Mouse (Mus musculus) erythroblast, embryonic 14.5 days (primary cell): ENCODE data around the gene Olfr449.

ENCODE experiments used
- GATA1 ChIP-seq: IDR thresholded peaks from 2 replicates; pipeline ENCODE4 v1.6.1; 2012; ENCODE audit warnings: low read length, inconsistent platforms, mixed read lengths
- TAL1 ChIP-seq: IDR thresholded peaks from 3 replicates; pipeline ENCODE4 v1.6.1; 2012; ENCODE audit warnings: low read length, inconsistent platforms, mixed read lengths

GRCm38 (mm10) chr6:42876323-42876722 lies 42.1 kb downstream of the Olfr449 start:
- TF ChIP-seq GATA1: no peak
- no peak for TF ChIP-seq TAL1
